Mouse (Mus musculus): ENCODE data around the gene Ywhae. TPM values are rescaled to one million over a fixed set of nuclear protein-coding genes. Genes with fewer than 3 reads are reported as not detected.
A peak's percentile ranks its signal among the peaks of the same experiment; 100 is the strongest.
"Not testable (repeated sequence)": the region's sequence is repeated elsewhere in the genome, so short reads cannot be mapped to it uniquely, and the experiment has no call there.

Gene Ywhae
- polyA plus RNA-seq, 1 experiment, result 296 TPM

DNA sequence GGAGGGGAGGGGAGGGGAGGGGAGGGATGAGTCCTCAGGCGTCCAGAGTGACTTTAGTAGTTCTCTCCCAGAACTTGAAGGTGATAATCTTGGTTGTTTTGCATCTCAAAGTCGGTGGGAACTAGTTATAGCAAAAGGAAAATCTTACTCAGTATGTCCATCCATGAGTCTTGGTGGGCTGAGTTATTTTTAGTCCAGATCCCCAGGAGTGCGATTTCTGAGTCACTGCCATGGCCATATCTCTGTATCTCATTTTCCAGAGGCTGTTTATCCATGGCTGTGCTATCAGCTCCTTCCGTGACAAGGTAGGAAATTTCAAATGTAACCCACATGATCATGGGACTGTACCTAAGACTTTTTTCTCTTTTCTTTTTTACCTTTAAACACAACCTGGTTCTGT, 10.3 kb upstream of the Ywhae start:
- no peak overlapping the region for H3K27ac ChIP-seq (replicated peaks; ENCODE audit: low read depth, low read length)
- no peaks in the 10 kb centered on the region for H3K4me1 ChIP-seq (ENCODE audit: control insufficient read depth, insufficient read depth, insufficient read length, low read length)
- H3K4me3 ChIP-seq (ENCODE audit: insufficient read depth, low read depth, low read length), result no peak overlapping the region

DNA sequence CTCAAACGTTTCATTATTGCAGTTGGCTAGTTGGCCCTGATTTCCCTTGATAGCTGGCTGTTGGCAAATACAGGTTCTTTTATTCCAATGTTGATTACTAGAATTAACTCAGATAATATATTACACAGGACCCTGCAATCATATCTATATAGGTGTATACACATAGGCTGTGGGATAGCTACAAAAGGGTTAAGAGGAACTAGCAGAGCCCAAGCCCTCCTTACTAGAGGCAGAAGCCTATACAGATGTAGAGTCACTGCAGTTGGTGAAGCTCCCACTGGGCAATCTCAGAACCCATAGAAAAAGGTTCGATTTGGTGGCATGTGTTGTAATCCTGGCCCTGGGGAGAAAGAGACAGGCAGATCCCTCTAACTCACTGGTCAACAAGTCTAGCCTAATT, 5.5 kb upstream of the Ywhae start:
- no peaks in the 10 kb centered on the region for H3K4me1 ChIP-seq (ENCODE audit: control insufficient read depth, insufficient read depth, insufficient read length, low read length)
- no peak overlapping the region for H3K4me3 ChIP-seq (ENCODE audit: insufficient read depth, low read depth, low read length)
- no peak overlapping the region for H3K27ac ChIP-seq (replicated peaks; ENCODE audit: low read depth, low read length)

DNA sequence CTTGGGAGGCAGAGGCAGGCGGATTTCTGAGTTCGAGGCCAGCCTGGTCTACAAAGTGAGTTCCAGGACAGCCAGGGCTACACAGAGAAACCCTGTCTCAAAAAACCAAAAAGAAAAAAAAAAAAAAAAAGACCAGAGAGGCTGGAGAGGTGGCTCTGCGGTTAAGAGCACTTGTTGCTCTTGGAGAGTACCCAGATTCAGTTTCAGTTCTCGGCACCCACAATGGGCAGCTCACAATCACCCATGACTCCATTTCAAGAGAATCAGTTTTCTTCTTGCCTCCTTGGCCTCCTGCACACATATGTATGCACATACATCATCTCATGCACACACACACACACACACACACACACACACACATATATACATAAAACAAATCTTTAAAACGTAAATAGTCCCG, 5.0 kb upstream of the Ywhae start:
- H3K4me1 ChIP-seq (ENCODE audit: control insufficient read depth, insufficient read depth, insufficient read length, low read length); H3K27ac ChIP-seq (replicated peaks; ENCODE audit: low read depth, low read length); H3K4me3 ChIP-seq (ENCODE audit: insufficient read depth, low read depth, low read length): not testable (repeated sequence)

DNA sequence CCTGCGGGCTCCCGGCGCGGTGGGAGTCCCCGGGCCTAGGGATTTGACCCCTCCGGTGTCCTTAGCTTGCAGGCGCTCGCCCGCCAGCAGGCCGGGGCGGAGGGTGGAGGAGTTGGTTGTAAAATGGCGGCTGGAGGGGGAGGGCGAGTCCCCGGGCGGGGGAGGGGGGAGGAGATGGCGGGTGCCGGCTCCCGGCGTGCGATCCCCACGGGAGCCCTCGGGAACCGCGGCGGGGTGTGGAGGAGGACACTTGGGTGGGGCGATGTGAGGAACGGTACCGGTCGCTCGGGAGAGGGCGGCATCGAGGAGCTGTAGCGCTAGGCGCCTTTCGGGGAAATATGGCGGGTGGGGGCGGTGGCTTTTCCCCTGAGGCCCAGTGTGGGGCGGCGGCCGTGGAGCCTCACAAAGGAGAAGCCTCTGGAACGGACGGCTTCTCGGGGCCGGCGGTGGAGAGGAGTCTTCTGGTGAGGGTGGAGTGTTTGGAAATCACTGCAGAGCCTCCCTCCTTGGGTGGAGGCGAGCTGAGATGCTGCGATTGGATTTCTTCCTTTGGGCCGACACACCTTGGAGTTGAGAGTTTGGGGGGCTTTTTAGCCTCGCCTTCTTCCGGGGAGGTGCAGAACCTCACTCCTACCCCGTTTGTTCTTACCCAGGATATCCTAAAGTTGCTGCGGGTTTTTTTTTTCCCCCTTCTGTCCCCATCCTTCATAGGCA, 715 bp downstream of the Ywhae start:
- Histone ChIP-seq H3K4me1 (ENCODE audit: control insufficient read depth, insufficient read depth, insufficient read length, low read length) (peaks cover 19% of the 10 kb centered on the region), H3K27ac (replicated peaks; ENCODE audit: low read depth, low read length) (peak overlapping the region; percentile 97), H3K4me3 (ENCODE audit: insufficient read depth, low read depth, low read length) (peak overlapping the region; percentile 92)

DNA sequence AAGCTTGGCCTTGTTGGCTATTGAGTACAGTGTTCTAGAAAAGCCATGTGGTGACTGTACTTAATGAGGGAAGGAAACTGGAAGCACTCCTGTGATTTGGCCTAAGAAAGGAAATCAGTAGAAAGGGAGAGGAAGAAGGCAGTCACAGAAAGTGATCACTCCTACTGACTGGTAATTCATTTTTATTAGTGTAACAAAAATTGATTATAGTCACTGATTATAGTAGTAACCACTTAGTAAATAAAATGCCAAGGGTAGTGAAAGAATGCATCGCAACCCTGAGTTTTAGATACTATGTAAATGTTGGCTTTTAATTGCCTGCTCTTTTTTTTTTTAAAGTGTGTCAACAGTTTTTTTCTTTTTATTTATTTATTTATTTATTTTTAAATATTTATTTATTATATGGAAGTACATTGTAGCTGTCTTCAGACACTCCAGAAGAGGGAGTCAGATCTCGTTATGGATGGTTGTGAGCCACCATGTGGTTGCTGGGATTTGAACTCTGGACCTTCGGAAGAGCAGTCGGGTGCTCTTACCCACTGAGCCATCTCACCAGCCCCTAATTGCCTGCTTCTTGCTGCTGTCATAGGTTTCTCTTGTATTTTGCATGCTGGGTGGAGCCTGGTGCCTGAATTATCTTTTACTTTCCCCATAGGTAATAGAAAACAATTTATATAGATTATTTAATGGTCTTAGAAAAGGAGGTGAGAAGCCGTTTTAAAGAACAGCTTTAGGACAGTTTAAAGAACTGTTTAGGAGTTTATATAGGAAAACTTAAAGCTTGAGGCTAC, 3.0 kb downstream of the Ywhae start:
- H3K4me3 ChIP-seq (ENCODE audit: insufficient read depth, low read depth, low read length), result no peak overlapping the region
- no peak overlapping the region for H3K27ac ChIP-seq (replicated peaks; ENCODE audit: low read depth, low read length)
- H3K4me1 ChIP-seq (ENCODE audit: control insufficient read depth, insufficient read depth, insufficient read length, low read length), result peaks cover 21% of the 10 kb centered on the region

DNA sequence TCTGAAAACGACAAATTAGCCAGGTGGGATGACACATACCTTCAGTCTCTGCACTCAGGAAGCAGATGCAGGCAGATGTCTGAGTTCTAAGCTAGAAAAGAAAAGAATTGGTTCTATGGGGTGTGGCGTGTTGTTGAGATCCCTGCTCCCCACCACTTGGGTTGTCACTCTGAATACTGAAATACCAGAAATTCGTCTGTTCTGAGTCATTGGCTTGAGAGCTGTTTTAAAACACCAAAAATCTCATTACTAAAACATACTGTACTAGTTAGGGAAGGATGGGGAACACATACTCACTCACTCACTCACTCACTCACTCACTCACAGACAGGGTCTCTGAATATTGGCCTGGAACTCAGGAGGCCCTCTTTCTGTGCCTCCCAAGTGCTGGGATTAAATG, 4.3 kb downstream of the Ywhae start:
- H3K4me1 ChIP-seq (ENCODE audit: control insufficient read depth, insufficient read depth, insufficient read length, low read length), result peaks cover 26% of the 10 kb centered on the region
- no peak overlapping the region for H3K27ac ChIP-seq (replicated peaks; ENCODE audit: low read depth, low read length)
- H3K4me3 ChIP-seq (ENCODE audit: insufficient read depth, low read depth, low read length), result no peak overlapping the region

DNA sequence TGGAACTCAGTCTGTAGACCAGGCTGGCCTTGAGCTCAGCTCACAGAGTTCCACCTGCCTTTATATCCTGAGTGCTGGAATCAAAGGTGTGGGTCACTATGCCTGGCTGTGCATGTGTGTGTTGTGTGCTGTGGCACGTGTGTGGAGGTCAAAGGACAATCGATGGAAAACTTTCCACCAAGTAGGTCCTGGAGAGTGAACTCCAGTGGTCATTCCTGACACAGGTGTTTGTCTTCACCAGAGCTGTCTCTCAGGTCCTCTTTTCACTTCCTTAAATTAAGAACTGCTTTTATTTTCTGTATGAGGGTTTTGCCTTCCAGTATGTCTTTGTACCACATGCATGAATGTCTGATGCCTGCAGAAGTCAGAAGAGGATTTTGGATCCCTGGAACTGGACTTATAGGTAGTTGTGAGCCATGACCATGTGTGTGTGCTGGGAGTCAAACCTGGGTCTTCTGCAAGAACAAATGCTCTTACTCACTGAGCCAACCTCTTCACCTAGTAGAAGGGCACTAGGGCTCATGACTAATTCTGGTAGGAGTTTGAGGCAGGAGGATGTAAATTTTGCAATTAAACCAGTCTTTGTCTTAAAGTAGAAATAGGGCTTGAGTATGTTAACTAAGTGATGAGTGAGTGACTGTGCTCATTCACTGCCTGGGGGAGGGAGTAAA, 5.3 kb downstream of the Ywhae start:
- H3K4me3 ChIP-seq (ENCODE audit: insufficient read depth, low read depth, low read length), result no peak overlapping the region
- peaks cover 32% of the 10 kb centered on the region for H3K4me1 ChIP-seq (ENCODE audit: control insufficient read depth, insufficient read depth, insufficient read length, low read length)
- no peak overlapping the region for H3K27ac ChIP-seq (replicated peaks; ENCODE audit: low read depth, low read length)

DNA sequence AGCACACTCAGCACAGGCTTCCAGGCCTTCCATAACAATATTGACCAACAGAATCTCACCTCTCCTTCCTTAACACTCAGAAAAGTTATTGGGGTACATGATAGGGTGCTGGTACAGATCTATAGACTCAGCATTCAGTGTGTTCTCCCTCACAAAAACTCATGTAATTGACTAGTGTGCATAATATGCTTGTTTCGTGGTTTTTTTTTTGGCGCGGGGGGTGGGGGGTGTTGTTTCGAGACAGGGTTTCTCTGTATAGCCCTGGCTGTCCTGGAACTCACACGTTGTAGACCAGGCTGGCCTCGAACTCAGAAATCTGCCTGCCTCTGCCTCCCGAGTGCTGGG, 5.8 kb downstream of the Ywhae start:
- peaks cover 32% of the 10 kb centered on the region for H3K4me1 ChIP-seq (ENCODE audit: control insufficient read depth, insufficient read depth, insufficient read length, low read length)
- H3K4me3 ChIP-seq (ENCODE audit: insufficient read depth, low read depth, low read length), result no peak overlapping the region
- no peak overlapping the region for H3K27ac ChIP-seq (replicated peaks; ENCODE audit: low read depth, low read length)

DNA sequence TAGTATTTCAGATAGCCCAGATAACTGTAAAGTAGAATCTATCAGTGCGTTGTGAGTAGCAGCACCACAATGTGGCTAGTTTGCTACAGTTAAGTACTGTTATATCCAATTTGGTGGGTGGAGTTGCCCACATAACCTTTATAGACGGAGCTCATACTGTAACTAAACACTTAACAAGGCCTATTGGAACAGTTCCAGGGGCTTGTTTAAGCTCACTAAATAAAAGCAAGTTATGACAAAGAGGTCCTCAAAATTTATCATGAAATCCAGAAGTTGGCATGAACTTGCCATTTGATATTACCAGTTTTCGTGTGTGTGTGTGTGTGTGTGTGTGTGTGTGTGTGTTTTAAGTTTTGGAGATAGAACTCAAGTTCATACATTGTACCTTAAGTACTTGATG, 7.5 kb downstream of the Ywhae start:
- Histone ChIP-seq H3K4me3 (ENCODE audit: insufficient read depth, low read depth, low read length) (no peak overlapping the region), H3K4me1 (ENCODE audit: control insufficient read depth, insufficient read depth, insufficient read length, low read length) (peaks cover 29% of the 10 kb centered on the region), H3K27ac (replicated peaks; ENCODE audit: low read depth, low read length) (no peak overlapping the region)

DNA sequence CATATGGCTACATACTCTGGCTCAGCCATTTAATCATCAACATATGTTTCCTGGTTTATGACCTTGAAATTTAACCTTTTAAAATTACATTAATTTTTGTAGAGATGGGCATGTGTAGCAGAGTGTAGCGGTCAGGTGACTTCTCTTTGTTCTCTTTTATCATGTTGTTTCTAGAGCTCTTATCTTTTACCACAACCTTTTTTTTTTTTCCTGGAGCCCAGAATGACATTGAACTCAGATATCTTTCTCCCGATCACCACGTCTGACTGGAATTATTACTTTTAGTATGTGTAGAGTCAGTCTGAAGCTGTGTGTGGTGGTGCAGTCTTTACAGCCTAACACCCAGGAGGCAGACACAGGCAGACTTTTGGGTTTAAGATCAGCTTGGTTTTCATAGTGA, 8.9 kb downstream of the Ywhae start:
- Histone ChIP-seq H3K4me3 (ENCODE audit: insufficient read depth, low read depth, low read length) (no peak overlapping the region), H3K27ac (replicated peaks; ENCODE audit: low read depth, low read length) (no peak overlapping the region), H3K4me1 (ENCODE audit: control insufficient read depth, insufficient read depth, insufficient read length, low read length) (peaks cover 25% of the 10 kb centered on the region)

DNA sequence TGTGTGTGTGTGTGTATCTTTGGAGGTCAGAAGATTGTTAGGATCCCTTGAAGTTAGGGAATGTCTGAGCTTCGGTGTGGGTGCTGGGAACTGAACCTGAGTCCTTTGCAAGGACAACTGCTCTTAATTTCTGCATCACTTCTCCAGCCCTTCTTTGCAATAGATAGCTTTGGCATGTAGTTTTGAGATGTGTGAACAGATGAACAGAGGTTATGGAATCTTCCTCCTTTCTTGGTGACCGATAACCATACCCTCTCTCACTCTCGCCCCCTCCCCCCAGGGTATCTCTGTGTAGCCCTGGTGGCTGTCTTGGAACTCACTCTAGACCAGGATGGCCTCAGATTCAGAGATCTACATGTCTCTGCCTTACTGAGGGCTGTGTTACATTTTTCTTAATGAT, 12.1 kb downstream of the Ywhae start:
- Histone ChIP-seq H3K4me1 (ENCODE audit: control insufficient read depth, insufficient read depth, insufficient read length, low read length) (peaks cover 22% of the 10 kb centered on the region), H3K4me3 (ENCODE audit: insufficient read depth, low read depth, low read length) (no peak overlapping the region), H3K27ac (replicated peaks; ENCODE audit: low read depth, low read length) (no peak overlapping the region)

DNA sequence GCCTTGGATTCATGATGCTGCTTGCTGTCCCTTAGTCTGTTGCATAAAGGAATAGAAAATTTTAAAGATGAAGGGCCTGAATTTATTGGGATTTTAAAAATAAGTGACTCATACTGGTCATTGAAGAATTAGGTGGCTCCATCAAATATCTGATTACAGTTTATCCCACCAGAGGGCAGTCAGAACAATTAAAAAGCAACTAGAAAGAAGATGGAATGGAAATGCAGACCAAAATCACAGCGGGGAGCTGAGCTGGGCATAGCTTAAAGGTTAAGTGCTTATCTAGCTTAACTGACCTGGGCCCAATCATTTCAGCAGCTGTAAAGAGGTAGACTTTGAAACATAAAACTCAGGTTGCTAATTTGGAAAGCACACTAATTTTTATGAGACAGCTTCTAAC, 17.9 kb downstream of the Ywhae start:
- Histone ChIP-seq H3K4me3 (ENCODE audit: insufficient read depth, low read depth, low read length) (no peak overlapping the region), H3K4me1 (ENCODE audit: control insufficient read depth, insufficient read depth, insufficient read length, low read length) (peaks cover 14% of the 10 kb centered on the region)

DNA sequence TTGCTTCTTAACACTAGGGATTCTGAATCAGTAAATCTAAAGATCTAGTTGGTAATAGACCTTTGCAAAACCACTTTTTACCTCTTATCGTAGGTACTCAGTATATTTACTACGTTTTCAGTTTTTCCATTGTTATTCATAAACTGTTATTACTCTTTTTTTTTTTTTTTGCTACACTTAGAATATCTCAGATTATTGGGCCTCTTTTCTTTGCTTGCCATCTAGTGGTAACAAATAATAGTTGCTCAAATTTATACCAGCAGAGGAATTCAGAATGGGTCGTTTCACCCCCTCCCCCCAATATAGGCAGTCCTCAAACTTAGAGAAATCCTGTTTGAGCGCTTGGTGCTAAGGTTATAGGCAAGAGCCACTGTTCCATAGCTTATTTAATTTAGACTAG, 18.4 kb downstream of the Ywhae start:
- Histone ChIP-seq H3K4me3 (ENCODE audit: insufficient read depth, low read depth, low read length) (no peak overlapping the region), H3K4me1 (ENCODE audit: control insufficient read depth, insufficient read depth, insufficient read length, low read length) (peaks cover 14% of the 10 kb centered on the region), H3K27ac (replicated peaks; ENCODE audit: low read depth, low read length) (no peak overlapping the region)

More for the DNA sequence above, 17.9 kb downstream of the Ywhae start:
- H3K27ac ChIP-seq (replicated peaks; ENCODE audit: low read depth, low read length), result no peak overlapping the region

DNA sequence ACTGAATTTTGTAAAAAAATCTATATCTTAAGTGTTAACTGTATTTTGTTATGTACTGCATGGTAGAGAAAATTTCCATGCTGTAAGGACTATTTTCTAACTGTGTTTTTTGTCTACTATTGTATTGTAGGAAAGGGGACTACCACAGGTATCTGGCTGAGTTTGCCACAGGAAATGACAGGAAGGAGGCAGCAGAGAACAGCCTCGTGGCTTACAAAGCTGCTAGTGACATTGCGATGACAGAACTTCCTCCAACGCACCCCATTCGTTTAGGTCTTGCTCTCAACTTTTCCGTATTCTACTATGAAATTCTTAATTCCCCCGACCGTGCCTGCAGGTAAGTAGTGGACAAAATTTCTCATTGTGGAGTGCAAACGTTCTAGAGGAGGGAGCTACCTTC, 24.0 kb downstream of the Ywhae start:
- Histone ChIP-seq H3K4me1 (ENCODE audit: control insufficient read depth, insufficient read depth, insufficient read length, low read length) (peaks cover 6% of the 10 kb centered on the region), H3K4me3 (ENCODE audit: insufficient read depth, low read depth, low read length) (no peak overlapping the region), H3K27ac (replicated peaks; ENCODE audit: low read depth, low read length) (no peak overlapping the region)

DNA sequence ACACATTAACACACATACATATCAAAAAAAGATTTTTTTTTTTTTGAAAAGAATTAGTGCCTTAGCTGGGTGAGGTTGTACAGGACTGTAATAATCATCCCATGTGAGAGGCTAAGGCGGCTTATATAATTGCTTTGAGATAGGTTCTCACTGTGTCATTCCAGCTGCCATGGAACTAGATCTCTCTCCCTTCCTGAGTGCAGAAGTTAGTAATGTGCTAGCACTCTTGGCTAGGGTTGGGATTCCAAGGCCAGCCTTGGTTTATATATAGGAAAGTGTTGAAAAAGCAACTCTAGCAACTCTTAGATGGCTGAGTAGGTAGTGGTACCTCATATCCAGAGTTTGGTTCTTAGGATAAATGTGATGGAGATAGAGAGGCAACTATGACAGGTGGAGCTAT, 25.9 kb downstream of the Ywhae start:
- H3K27ac ChIP-seq (replicated peaks; ENCODE audit: low read depth, low read length), result no peak overlapping the region
- H3K4me3 ChIP-seq (ENCODE audit: insufficient read depth, low read depth, low read length), result no peak overlapping the region

DNA sequence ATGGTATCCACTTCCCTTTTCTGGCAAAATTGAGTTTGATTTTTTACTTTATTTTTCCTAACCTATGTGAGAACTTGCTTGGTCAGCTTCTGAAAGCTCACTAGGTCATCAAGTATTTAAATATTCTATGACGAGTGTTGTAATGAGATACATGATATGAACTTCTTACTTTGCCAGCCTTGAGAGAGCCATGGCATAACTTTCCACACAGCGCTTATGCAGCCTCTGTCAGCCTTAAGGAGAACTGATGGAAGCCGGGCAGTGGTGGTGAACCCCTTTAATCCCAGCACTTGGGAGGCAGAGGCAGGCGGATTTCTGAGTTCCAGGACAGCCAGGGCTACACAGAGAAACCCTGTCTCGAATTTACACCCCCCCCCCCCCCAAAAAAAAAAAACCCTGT, 28.1 kb downstream of the Ywhae start:
- Histone ChIP-seq H3K27ac (replicated peaks; ENCODE audit: low read depth, low read length) (no peak overlapping the region), H3K4me1 (ENCODE audit: control insufficient read depth, insufficient read depth, insufficient read length, low read length) (peaks cover 2% of the 10 kb centered on the region; the same call in 1 of the 2 replicates), H3K4me3 (ENCODE audit: insufficient read depth, low read depth, low read length) (no peak overlapping the region)

More for the DNA sequence above, 25.9 kb downstream of the Ywhae start:
- H3K4me1 ChIP-seq (ENCODE audit: control insufficient read depth, insufficient read depth, insufficient read length, low read length), result peaks cover 4% of the 10 kb centered on the region

Measured in brown adipose tissue, adult 24 weeks (tissue).